Mouse (Mus musculus) olfactory bulb, adult 2 months (tissue): ENCODE measurements around the gene Haus8. TPM values are rescaled to one million over a fixed set of nuclear protein-coding genes. Genes with fewer than 3 reads are reported as not detected.
A peak's percentile ranks its signal among the peaks of the same experiment; 100 is the strongest.
"Not testable (repeated sequence)": the region's sequence is repeated elsewhere in the genome, so short reads cannot be mapped to it uniquely, and the experiment has no call there.

ENCODE experiments used
- H3K27ac ChIP-seq: fragments of 200-500 bp; 2 replicates; pipeline ENCODE4 v1.5.1; 2012; ENCODE audit warnings: low read depth, low read length; ENCODE audit not compliant: insufficient read depth
- H3K4me1 ChIP-seq: fragments of 200-500 bp; 2 replicates; pipeline ENCODE4 v1.6.1; 2012; ENCODE audit warnings: low read length; ENCODE audit not compliant: control insufficient read depth, insufficient read depth
- H3K4me3 ChIP-seq: fragments of 200-500 bp; 2 replicates; pipeline ENCODE4 v1.5.1; 2012; ENCODE audit warnings: mild to moderate bottlenecking, low read depth, low read length, moderate library complexity; ENCODE audit not compliant: insufficient read depth
- CTCF ChIP-seq: fragments of 200-500 bp; IDR thresholded peaks from 2 replicates; pipeline ENCODE4 v1.5.1; 2012; ENCODE audit warnings: low read depth, mild to moderate bottlenecking, low read length, moderate library complexity; ENCODE audit not compliant: insufficient read depth
- POLR2A ChIP-seq: fragments of 200-500 bp; IDR thresholded peaks from 2 replicates; pipeline ENCODE4 v1.6.1; 2012; ENCODE audit warnings: mild to moderate bottlenecking, low read depth, low read length, moderate library complexity; ENCODE audit not compliant: insufficient read depth
- WGBS: fragments of 180-500 bp; shearing (Covaris S2); methylation state at CpG from one replicate; pipeline ENCODE4 v1.1.7; 2018; 5-methylcytosine and 5-hydroxymethylcytosine counted together
- polyA plus RNA-seq: library from polyadenylated mRNA; stranded (reverse); fragments of >200 nt; gene quantifications from 2 replicates; pipeline ENCODE4 v1.2.4, GENCODE M21; 2012; ENCODE audit warnings: low replicate concordance; ENCODE audit not compliant: missing spikeins, insufficient read depth, insufficient read length

The Haus8 gene
- not detected in 2 replicates for polyA plus RNA-seq

DNA sequence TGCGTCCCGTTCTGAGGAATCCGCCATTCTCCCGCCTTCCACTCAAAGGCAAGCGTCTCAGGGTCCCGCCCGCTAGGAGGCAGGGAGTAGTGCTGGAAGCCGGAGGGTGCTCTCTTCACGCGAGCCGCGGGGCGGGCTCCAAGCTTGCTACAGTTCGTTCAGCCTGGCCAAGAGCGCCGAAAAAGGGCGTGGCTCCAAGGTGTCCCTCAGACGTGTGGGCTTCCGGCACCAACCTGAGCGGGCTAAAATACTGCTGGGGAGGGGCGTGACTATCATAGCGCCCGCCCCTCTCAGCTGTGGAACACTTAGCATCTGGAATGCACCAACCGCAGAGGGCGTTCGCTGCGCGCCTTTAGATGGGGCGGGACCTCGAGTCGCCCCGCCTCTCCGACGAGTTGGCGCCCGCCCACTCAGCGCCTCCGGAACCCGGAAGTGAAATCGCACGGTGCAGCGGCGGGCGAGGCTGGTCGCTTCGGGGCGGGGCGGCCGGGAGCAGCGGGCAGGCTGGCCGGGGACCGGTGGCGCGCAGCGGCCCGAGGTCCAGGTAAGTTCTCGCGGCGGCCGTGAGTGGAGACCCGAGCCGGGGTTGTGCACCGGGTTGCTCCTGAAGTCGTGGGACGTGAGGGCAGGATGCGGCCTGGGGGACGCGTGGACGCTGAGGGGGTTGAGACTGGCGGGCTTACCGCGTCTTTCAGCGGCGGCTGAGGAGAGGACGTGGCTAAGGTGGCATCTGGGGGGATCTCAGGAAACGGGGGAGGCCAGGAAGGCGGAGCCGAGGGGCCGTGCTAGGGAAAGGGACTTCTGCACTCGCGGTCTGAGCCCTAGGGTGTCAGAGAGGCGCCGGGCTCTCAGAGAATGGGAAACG, at the start of gene Haus8, which contains the start of gene Myo9b:
Gene Haus8 (minus strand): TSS at position 649 of the 865 bp plus-strand sequence.
Gene Myo9b (plus strand): TSS at position 429 of the 865 bp plus-strand sequence.
- Histone ChIP-seq H3K27ac (0 out of 2 replicates have a peak within 1 kb of the TSS, but pooled peaks have one; percentile 4), H3K4me1 (peaks cover 20% of the 10 kb centered on the region), H3K4me3 (peak within 1 kb of the TSS; percentile 76)
- under 1% methylated on average over 84 of the region's 84 CpGs for WGBS
- TF ChIP-seq POLR2A = no peak
- no peak for TF ChIP-seq CTCF

DNA sequence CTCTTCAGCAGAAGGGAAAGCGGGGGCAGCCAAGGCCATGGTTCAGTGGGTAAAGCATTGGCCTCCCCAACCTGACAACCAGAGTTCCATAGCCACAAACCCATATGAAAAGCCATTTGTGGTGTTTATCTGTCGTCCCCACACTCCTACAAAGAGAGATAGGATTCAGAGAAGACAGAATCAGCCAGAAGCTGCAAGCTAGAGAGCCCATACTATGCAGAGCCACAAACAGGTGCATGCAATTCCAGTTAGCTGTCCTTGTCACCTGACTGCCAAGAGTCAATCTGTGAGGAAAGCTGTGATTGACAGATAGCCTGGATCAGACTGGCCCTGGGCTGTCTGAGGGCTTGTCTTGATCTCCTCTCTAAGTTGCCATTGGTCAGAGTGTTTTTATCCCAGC, 47.0 kb upstream of the Haus8 start:
- H3K4me1 ChIP-seq, H3K4me3 ChIP-seq, H3K27ac ChIP-seq: not testable (repeated sequence)
- 85% methylated on average over 2 of the region's 2 CpGs for whole genome bisulfite sequencing

DNA sequence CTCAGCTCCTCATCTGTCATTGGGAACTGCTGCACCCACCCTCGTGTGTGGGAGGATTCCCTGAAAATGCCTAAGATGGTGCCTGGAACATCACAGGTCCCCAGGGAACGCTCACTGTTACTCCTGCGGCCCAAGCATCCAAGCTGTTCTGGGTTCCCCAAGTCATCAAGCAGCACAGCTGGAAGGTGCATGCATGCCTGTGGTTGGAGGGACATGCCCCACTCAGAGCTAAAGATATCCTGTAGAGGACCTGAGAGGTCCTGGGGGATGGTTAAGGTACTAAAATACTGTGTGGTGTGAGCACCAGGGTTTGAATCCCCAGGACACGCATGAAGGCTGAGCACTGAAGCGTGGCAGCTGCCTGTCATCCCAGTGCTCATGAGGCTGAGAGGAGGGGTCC, 45.9 kb upstream of the Haus8 start:
- H3K27ac ChIP-seq, H3K4me3 ChIP-seq, H3K4me1 ChIP-seq: not testable (repeated sequence)
- WGBS = 78% methylated on average over 5 of the region's 5 CpGs

DNA sequence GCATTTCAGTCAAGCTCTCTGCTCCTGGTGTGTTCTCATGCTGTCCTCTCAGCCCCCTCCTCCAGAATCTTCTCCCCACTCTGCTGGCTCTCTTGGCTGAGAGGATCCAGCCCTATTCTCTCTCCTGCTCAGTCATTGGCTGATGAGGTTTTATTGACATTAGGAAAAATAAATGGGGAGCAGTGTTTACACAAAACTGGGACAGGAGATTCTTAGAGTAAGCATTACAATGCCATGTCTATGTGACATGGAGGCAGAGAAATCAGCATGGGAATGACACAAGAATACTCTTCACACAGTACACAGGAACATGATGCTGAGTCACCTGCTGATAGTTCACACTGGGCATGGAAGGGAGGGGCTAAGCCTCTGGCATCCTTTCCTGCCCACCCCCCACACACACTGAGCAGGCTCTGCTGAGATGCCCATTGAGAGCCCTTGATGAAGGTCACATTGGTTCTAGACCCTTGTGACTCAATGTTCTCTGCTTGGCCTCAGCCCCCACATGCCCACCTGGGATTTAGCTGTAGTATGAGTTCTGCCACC, 43.8 kb upstream of the Haus8 start:
- Histone ChIP-seq H3K4me3 (no peak overlapping the region), H3K4me1 (peaks cover 4% of the 10 kb centered on the region; the same call in 1 of the 2 replicates), H3K27ac (no peak overlapping the region)
- no peak for TF ChIP-seq CTCF
- TF ChIP-seq POLR2A = no peak

DNA sequence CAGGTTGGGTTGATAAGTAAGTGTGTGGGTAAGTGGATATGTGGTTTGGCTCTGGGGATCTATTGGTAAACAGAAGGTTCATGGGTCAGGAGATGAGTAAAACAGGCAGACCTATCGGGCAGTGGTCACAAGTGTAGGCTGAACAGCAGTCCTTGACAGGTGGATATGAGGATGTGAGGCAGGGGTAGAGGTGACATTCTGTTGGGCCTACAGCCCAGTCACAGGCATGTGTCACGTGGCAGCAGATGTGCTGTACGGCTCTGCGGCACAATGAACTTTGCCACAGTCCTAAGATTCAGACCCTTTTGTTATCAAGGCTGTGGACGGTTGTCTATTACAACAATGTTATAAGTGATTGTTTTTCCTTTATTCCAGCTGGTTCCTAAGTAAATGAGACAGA, 43.2 kb upstream of the Haus8 start:
- Histone ChIP-seq H3K4me1 (peaks cover 4% of the 10 kb centered on the region; the same call in 1 of the 2 replicates), H3K27ac (no peak overlapping the region), H3K4me3 (no peak overlapping the region)
- 92% methylated on average over 5 of the region's 5 CpGs for WGBS
- TF ChIP-seq POLR2A = no peak
- TF ChIP-seq CTCF = no peak

DNA sequence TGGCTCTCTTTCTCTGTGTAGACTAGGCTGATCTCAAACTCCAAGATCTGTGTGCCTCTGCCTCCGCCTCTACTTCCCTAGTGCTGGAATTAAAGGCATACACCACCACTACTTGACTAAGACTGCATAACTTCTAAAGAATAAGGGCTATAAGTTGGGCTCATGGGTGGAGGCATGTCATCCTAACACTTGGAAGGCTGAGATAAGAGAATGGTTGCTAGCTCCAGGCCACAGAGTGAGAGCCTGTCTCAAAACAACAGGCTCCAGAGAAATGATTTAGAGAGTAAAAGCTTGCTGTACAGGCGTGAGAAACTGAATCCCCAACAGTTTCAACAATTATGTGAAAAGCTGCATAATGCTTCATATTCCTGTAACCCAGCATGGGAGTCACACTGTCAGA, 41.2 kb upstream of the Haus8 start:
- 93% methylated on average over 2 of the region's 2 CpGs for WGBS
- Histone ChIP-seq H3K27ac (no peak overlapping the region), H3K4me1 (peaks cover 8% of the 10 kb centered on the region; the same call in 1 of the 2 replicates), H3K4me3 (no peak overlapping the region)
- no peak for TF ChIP-seq CTCF
- no peak for TF ChIP-seq POLR2A

DNA sequence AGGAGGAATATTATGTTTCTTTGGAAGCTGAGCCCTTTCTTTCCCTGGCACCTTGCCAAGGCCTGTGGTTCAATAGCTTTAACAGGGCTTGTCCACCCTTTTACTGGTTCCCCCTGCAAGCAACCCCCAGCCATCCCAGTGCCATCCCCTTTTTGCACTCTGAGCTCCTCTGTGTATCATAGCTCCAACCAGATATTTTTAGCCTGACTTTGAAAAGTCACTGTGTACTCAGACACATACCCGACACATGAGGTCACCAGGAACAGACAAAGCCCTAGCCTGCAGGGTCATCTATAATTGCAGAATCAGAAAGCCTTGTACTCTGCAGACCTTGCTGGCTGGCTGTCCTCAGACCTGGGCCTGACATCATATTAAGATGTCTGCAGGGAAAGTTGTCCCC, 40.0 kb upstream of the Haus8 start:
- 31% methylated on average over 1 of the region's 1 CpGs for WGBS
- TF ChIP-seq POLR2A = no peak
- no peak for TF ChIP-seq CTCF
- Histone ChIP-seq H3K4me3 (no peak overlapping the region), H3K27ac (0 out of 2 replicates have a peak overlapping the region, but pooled peaks have one; percentile 29), H3K4me1 (peaks cover 8% of the 10 kb centered on the region; the same call in 1 of the 2 replicates)

DNA sequence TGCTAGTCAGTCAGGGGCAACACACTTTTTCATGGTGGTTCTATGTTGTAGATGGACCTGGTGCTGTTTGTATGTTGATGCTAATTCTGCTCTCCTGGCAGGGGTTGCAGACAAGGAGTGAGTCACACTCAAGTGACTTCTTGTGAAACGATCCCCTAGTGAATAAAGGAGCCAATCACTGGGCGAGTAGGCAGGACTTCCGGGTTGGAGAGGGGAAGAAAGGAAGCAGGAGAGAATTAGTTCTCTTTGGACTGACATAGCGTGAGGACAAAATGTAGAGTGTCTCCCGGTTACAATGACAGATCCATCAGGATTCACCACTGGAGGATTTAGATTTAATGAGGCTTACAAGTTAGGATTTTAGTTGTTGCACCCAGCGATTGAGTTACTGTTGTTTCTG, 37.7 kb upstream of the Haus8 start:
- Histone ChIP-seq H3K4me1 (0 out of 2 replicates have a peak, but pooled peaks cover 6% of the 10 kb centered on the region), H3K27ac (no peak overlapping the region), H3K4me3 (no peak overlapping the region)
- no peak for TF ChIP-seq POLR2A
- TF ChIP-seq CTCF = no peak
- 63% methylated on average over 6 of the region's 6 CpGs for WGBS

DNA sequence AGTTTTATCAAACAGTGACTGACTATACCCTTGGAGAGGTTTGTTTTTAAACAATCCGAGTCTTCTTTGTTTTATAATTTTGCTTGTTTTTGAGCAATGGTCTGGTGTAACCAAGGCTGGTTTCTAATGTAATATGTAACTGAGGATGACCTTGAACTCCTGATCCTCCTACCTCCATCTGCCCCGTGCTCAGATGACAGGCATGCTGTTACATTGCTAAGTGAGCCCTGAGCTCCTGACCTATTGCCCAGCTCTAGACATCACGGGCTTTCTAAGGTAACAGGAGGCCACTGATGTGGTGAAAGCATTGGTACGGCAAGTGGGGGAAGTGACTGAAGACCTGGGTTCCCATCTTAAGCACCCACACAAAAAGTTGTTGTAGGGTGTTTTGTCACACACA, 35.2 kb upstream of the Haus8 start:
- H3K4me1 ChIP-seq = 0 out of 2 replicates have a peak, but pooled peaks cover 4% of the 10 kb centered on the region
- H3K4me3 ChIP-seq = no peak overlapping the region
- TF ChIP-seq CTCF (no peak), POLR2A (no peak)
- 89% methylated on average over 4 of the region's 4 CpGs for WGBS
- H3K27ac ChIP-seq = no peak overlapping the region
